Mouse (Mus musculus): Measurements from ENCODE around the gene Atg4d. TPM values are rescaled to one million over a fixed set of nuclear protein-coding genes. Genes with fewer than 3 reads are reported as not detected.
"Not testable (repeated sequence)": the region's sequence is repeated elsewhere in the genome, so short reads cannot be mapped to it uniquely, and the experiment has no call there.

Gene Atg4d
- polyA plus RNA-seq, 1 experiment from 2014 or later, result 38.6 TPM

- Histone ChIP-seq H3K27me3 (ENCODE audit: control insufficient read depth, insufficient read depth, low read length) (no peaks in the 10 kb centered on the region), H3K9ac (ENCODE audit: low read length) (no peak overlapping the region), H3K4me3 (ENCODE audit: low read depth, low read length) (no peak overlapping the region), H3K27ac (replicated peaks) (no peak overlapping the region; the same call in 1 of the 2 replicates), H3K4me2 (replicated peaks; ENCODE audit: low read depth) (peak overlapping the region; percentile 80), H3K4me1 (replicated peaks; ENCODE audit: control insufficient read depth, insufficient read depth) (peaks cover 6% of the 10 kb centered on the region; the same call in 1 of the 2 replicates), H3K9me3 (ENCODE audit: control insufficient read depth, low read length) (no peaks in the 10 kb centered on the region), H3K36me3 (ENCODE audit: control insufficient read depth, insufficient read depth, low read length) (no peaks in the 10 kb centered on the region)
- no peak for ATAC-seq (ENCODE audit: low FRiP score, low TSS enrichment)
- TF ChIP-seq EP300 (optimal IDR thresholded peaks at IDR 0.05) (no peak), CTCF (IDR thresholded peaks at IDR 0.05; ENCODE audit: low read depth) (no peak)
- no peak for DNase-seq (ENCODE audit: low spot score)
- WGBS, result 79% methylated on average over 2 of the region's 2 CpGs
Measured at GRCm38 (mm10) chr9:21289337-21289671, 24.2 kb downstream of the Atg4d start.

- Histone ChIP-seq H3K27me3 (ENCODE audit: control insufficient read depth, insufficient read depth, low read length) (no peaks in the 10 kb centered on the region), H3K9ac (ENCODE audit: low read length) (peak overlapping the region; percentile 77), H3K9me3 (ENCODE audit: control insufficient read depth, low read length) (no peaks in the 10 kb centered on the region), H3K4me2 (replicated peaks; ENCODE audit: low read depth) (peak overlapping the region; percentile 80), H3K27ac (replicated peaks) (peak overlapping the region; percentile 86), H3K4me1 (replicated peaks; ENCODE audit: control insufficient read depth, insufficient read depth) (peaks cover 6% of the 10 kb centered on the region; the same call in 1 of the 2 replicates), H3K36me3 (ENCODE audit: control insufficient read depth, insufficient read depth, low read length) (no peaks in the 10 kb centered on the region), H3K4me3 (ENCODE audit: low read depth, low read length) (peak overlapping the region; percentile 69)
- DNase-seq (ENCODE audit: low spot score), result no peak
- TF ChIP-seq CTCF (IDR thresholded peaks at IDR 0.05; ENCODE audit: low read depth) (no peak), EP300 (optimal IDR thresholded peaks at IDR 0.05) (no peak)
- ATAC-seq (ENCODE audit: low FRiP score, low TSS enrichment), result no peak
- under 1% methylated on average over 20 of the region's 20 CpGs for WGBS
Measured at GRCm38 (mm10) chr9:21290589-21290988, 25.5 kb downstream of the Atg4d start.

- Histone ChIP-seq H3K9ac (ENCODE audit: low read length) (peak within 1 kb of the TSS; percentile 77), H3K4me1 (replicated peaks; ENCODE audit: control insufficient read depth, insufficient read depth) (peaks cover 6% of the 10 kb centered on the region; the same call in 1 of the 2 replicates), H3K4me3 (ENCODE audit: low read depth, low read length) (peak within 1 kb of the TSS; percentile 69), H3K36me3 (ENCODE audit: control insufficient read depth, insufficient read depth, low read length) (no peaks in the 10 kb centered on the region), H3K9me3 (ENCODE audit: control insufficient read depth, low read length) (no peaks in the 10 kb centered on the region), H3K27ac (replicated peaks) (peak within 1 kb of the TSS; percentile 86), H3K27me3 (ENCODE audit: control insufficient read depth, insufficient read depth, low read length) (no peaks in the 10 kb centered on the region), H3K4me2 (replicated peaks; ENCODE audit: low read depth) (peak within 1 kb of the TSS; percentile 80)
- TF ChIP-seq EP300 (optimal IDR thresholded peaks at IDR 0.05) (no peak), CTCF (IDR thresholded peaks at IDR 0.05; ENCODE audit: low read depth) (peak; percentile 65)
- under 1% methylated on average over 38 of the region's 51 CpGs for WGBS
- DNase-seq (ENCODE audit: low spot score) (peak; percentile 100), ATAC-seq (ENCODE audit: low FRiP score, low TSS enrichment) (peak; percentile 96)
Measured at GRCm38 (mm10) chr9:21291022-21291787, 26.1 kb downstream of the Atg4d start, which contains the start of gene Cdkn2d. TSS of gene Cdkn2d (minus strand) at chr9:21291407.

- ATAC-seq (ENCODE audit: low FRiP score, low TSS enrichment); DNase-seq (ENCODE audit: low spot score); H3K9me3 ChIP-seq (ENCODE audit: control insufficient read depth, low read length); H3K36me3 ChIP-seq (ENCODE audit: control insufficient read depth, insufficient read depth, low read length); H3K4me1 ChIP-seq (replicated peaks; ENCODE audit: control insufficient read depth, insufficient read depth); H3K27me3 ChIP-seq (ENCODE audit: control insufficient read depth, insufficient read depth, low read length): not testable (repeated sequence)
- H3K4me2 ChIP-seq (replicated peaks; ENCODE audit: low read depth), result peak overlapping the region; percentile 56
- peak overlapping the region; percentile 69 for H3K4me3 ChIP-seq (ENCODE audit: low read depth, low read length)
- 8% methylated on average over 7 of the region's 7 CpGs for WGBS
- 0 out of 2 replicates have a peak overlapping the region, but pooled peaks have one; percentile 8 for H3K9ac ChIP-seq (ENCODE audit: low read length)
- peak overlapping the region; percentile 40; the same call in 1 of the 2 replicates for H3K27ac ChIP-seq (replicated peaks)
Measured at GRCm38 (mm10) chr9:21291868-21292267, 26.8 kb downstream of the Atg4d start.

- Histone ChIP-seq H3K9ac (ENCODE audit: low read length) (no peak overlapping the region), H3K9me3 (ENCODE audit: control insufficient read depth, low read length) (no peaks in the 10 kb centered on the region), H3K36me3 (ENCODE audit: control insufficient read depth, insufficient read depth, low read length) (no peaks in the 10 kb centered on the region), H3K4me3 (ENCODE audit: low read depth, low read length) (no peak overlapping the region), H3K4me2 (replicated peaks; ENCODE audit: low read depth) (no peak overlapping the region), H3K4me1 (replicated peaks; ENCODE audit: control insufficient read depth, insufficient read depth) (no peaks in the 10 kb centered on the region; the same call in 1 of the 2 replicates), H3K27me3 (ENCODE audit: control insufficient read depth, insufficient read depth, low read length) (no peaks in the 10 kb centered on the region), H3K27ac (replicated peaks) (no peak overlapping the region)
- 85% methylated on average over 3 of the region's 3 CpGs for WGBS
- TF ChIP-seq CTCF (IDR thresholded peaks at IDR 0.05; ENCODE audit: low read depth), result no peak
- TF ChIP-seq EP300 (optimal IDR thresholded peaks at IDR 0.05), result no peak
- DNase-seq (ENCODE audit: low spot score) (no peak), ATAC-seq (ENCODE audit: low FRiP score, low TSS enrichment) (no peak)
Measured at GRCm38 (mm10) chr9:21292271-21292670, 27.2 kb downstream of the Atg4d start.

- no peak overlapping the region for H3K27ac ChIP-seq (replicated peaks)
Measured at GRCm38 (mm10) chr9:21299014-21299413, 33.9 kb downstream of the Atg4d start.

More at GRCm38 (mm10) chr9:21299014-21299413, 33.9 kb downstream of the Atg4d start:
- Histone ChIP-seq H3K4me2 (replicated peaks; ENCODE audit: low read depth) (no peak overlapping the region), H3K4me1 (replicated peaks; ENCODE audit: control insufficient read depth, insufficient read depth) (no peaks in the 10 kb centered on the region), H3K4me3 (ENCODE audit: low read depth, low read length) (no peak overlapping the region), H3K9me3 (ENCODE audit: control insufficient read depth, low read length) (no peaks in the 10 kb centered on the region), H3K9ac (ENCODE audit: low read length) (no peak overlapping the region), H3K36me3 (ENCODE audit: control insufficient read depth, insufficient read depth, low read length) (no peaks in the 10 kb centered on the region), H3K27me3 (ENCODE audit: control insufficient read depth, insufficient read depth, low read length) (no peaks in the 10 kb centered on the region)
- TF ChIP-seq EP300 (optimal IDR thresholded peaks at IDR 0.05) (no peak), CTCF (IDR thresholded peaks at IDR 0.05; ENCODE audit: low read depth) (no peak)
- 87% methylated on average over 10 of the region's 10 CpGs for WGBS
- DNase-seq (ENCODE audit: low spot score) (no peak), ATAC-seq (ENCODE audit: low FRiP score, low TSS enrichment) (0 out of 2 replicates have a peak, but pooled peaks have one; percentile 9)
